Mouse (Mus musculus): ENCODE measurements around the gene Rps19bp1.

- TF ChIP-seq CTCF (IDR thresholded peaks at IDR 0.05; ENCODE audit: low read depth, low read length) (no peak), POLR2A (IDR thresholded peaks at IDR 0.05; ENCODE audit: insufficient read depth, low read length) (peak; percentile 100)
Observed at GRCm38 (mm10) chr15:80254847-80255645, 9.1 kb downstream of the Rps19bp1 start, which contains the start of gene Atf4.

Data from ES-Bruce4 (cell line).